Mouse (Mus musculus): ENCODE measurements around the gene Plxna2. TPM values are rescaled to one million over a fixed set of nuclear protein-coding genes. Genes with fewer than 3 reads are reported as not detected.
A peak's percentile ranks its signal among the peaks of the same experiment; 100 is the strongest.

Gene Plxna2
- polyA plus RNA-seq, 1 experiment from 2014 or later = 26.4 TPM

DNA sequence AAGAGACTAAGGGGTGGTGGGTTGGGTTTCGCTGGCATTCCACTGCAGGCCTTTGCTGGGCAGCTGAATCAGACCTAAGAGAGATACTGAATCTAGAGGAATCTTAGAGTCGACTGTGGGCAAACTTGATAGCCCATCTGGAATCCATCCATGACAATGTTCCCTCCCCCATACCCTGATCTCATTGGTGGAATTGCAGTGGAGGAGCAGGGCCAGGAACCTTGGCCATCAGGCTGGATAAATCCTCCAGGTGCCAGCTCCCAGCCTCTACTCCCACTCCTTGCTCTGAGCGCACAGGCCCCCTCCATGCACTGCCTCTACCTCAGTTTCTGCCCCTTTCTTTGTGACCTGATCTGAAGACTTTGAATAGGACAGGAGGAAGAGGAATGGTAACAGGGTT lies 81.3 kb downstream of the Plxna2 start:
- no peaks in the 10 kb centered on the region for H3K4me1 ChIP-seq (ENCODE audit: control insufficient read depth, insufficient read depth, low read length)
- no peak for ATAC-seq (ENCODE audit: insufficient read depth, low FRiP score, low TSS enrichment)

DNA sequence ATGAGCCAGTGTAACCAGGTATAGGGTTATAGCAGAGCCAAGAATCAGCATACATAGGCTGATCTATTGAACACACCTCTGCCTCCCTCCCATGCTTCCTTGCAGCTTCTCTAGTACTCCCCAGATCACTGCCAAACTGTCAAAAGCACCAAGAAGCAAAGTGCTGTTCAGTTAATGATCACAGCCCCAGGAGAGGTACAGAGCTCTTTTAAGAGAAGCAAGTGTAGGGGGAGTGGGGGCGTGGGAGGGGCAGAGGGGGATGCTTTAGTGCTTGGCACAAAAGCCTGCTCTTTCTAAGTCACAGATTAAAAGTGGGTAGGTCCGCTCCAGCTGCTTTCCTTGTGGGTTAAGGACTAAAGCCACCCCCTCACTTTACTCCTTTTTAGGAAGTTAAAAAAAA lies 85.2 kb downstream of the Plxna2 start:
- Histone ChIP-seq H3K9ac (ENCODE audit: low read length) (no peak overlapping the region), H3K27ac (ENCODE audit: low read depth, low read length) (no peak overlapping the region), H3K4me1 (ENCODE audit: control insufficient read depth, insufficient read depth, low read length) (no peaks in the 10 kb centered on the region), H3K4me2 (ENCODE audit: low read depth) (no peak overlapping the region), H3K27me3 (ENCODE audit: control insufficient read depth, insufficient read depth, low read length) (no peaks in the 10 kb centered on the region), H3K4me3 (ENCODE audit: low read depth, low read length) (no peak overlapping the region), H3K9me3 (ENCODE audit: control insufficient read depth, low read length) (no peaks in the 10 kb centered on the region), H3K36me3 (ENCODE audit: control insufficient read depth, insufficient read depth, low read length) (no peaks in the 10 kb centered on the region)
- 36% methylated on average over 2 of the region's 2 CpGs for WGBS
- DNase-seq (ENCODE audit: low spot score) (no peak), ATAC-seq (ENCODE audit: insufficient read depth, low FRiP score, low TSS enrichment) (no peak)

More for the DNA sequence above, 81.3 kb downstream of the Plxna2 start:
- Histone ChIP-seq H3K27me3 (ENCODE audit: control insufficient read depth, insufficient read depth, low read length) (no peaks in the 10 kb centered on the region), H3K9me3 (ENCODE audit: control insufficient read depth, low read length) (no peaks in the 10 kb centered on the region), H3K4me3 (ENCODE audit: low read depth, low read length) (no peak overlapping the region), H3K27ac (ENCODE audit: low read depth, low read length) (no peak overlapping the region), H3K4me2 (ENCODE audit: low read depth) (no peak overlapping the region), H3K36me3 (ENCODE audit: control insufficient read depth, insufficient read depth, low read length) (no peaks in the 10 kb centered on the region), H3K9ac (ENCODE audit: low read length) (no peak overlapping the region)
- 83% methylated on average over 3 of the region's 3 CpGs for WGBS
- DNase-seq (ENCODE audit: low spot score) = no peak

DNA sequence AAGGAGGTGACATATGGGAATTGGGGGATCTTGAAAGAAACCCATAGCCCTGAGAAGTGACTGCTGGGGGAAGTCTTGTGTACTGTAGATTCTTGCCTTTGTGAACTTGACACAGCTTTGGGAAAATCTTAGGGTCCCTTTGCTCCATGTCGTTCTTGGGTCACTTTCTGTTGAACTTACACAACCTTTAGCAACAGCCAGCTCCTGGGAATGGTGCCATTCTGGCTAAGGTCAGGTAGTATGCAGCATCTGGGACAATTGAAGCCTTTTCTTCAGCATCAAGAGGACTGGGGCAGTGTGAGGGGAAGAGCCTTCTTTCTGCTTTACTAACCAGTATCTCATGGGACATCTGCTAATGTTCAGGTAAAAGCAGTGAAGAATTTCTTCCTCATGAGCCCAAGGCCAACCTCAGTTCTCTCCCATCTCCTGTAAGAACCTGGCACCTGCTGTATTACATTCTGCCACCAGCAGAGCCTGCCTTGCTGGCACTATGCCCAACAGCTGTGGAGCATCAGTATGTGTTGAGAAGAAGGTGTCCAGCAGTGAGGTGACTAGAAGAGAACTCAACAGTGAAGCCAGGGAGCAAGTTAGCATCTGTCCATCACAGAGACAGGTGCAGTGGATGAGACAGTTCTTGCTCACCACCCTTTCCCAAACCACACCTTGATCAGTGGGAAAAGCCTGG lies 86.3 kb downstream of the Plxna2 start:
- Histone ChIP-seq H3K27me3 (ENCODE audit: control insufficient read depth, insufficient read depth, low read length) (no peaks in the 10 kb centered on the region), H3K27ac (ENCODE audit: low read depth, low read length) (no peak overlapping the region), H3K9ac (ENCODE audit: low read length) (no peak overlapping the region), H3K36me3 (ENCODE audit: control insufficient read depth, insufficient read depth, low read length) (no peaks in the 10 kb centered on the region), H3K9me3 (ENCODE audit: control insufficient read depth, low read length) (no peaks in the 10 kb centered on the region), H3K4me3 (ENCODE audit: low read depth, low read length) (no peak overlapping the region), H3K4me1 (ENCODE audit: control insufficient read depth, insufficient read depth, low read length) (no peaks in the 10 kb centered on the region), H3K4me2 (ENCODE audit: low read depth) (no peak overlapping the region)
- 78% methylated on average over 1 of the region's 1 CpGs for WGBS
- ATAC-seq (ENCODE audit: insufficient read depth, low FRiP score, low TSS enrichment) (no peak), DNase-seq (ENCODE audit: low spot score) (no peak)

DNA sequence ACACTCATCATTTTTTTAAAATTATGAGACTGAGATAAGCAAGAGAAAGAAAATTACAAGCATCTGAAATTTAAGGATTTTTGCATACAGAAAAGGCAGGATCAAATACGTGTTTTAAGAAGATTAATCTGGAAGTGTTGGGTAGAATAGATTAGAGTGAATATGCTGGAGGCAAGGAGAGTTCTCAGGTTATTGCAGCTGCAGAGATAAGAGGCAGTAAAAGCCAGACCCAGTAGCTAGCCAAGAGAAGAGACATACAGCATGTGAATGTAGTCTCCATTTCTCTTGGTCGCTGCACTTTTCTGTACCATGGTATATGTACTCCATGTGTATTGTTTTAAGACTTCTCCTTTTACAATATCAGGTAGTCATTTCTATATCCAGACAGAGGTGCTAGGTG lies 88.5 kb downstream of the Plxna2 start:
- Histone ChIP-seq H3K36me3 (ENCODE audit: control insufficient read depth, insufficient read depth, low read length) (no peaks in the 10 kb centered on the region), H3K4me2 (ENCODE audit: low read depth) (no peak overlapping the region), H3K9ac (ENCODE audit: low read length) (no peak overlapping the region), H3K4me3 (ENCODE audit: low read depth, low read length) (no peak overlapping the region), H3K4me1 (ENCODE audit: control insufficient read depth, insufficient read depth, low read length) (no peaks in the 10 kb centered on the region), H3K27ac (ENCODE audit: low read depth, low read length) (no peak overlapping the region), H3K27me3 (ENCODE audit: control insufficient read depth, insufficient read depth, low read length) (no peaks in the 10 kb centered on the region), H3K9me3 (ENCODE audit: control insufficient read depth, low read length) (no peaks in the 10 kb centered on the region)
- ATAC-seq (ENCODE audit: insufficient read depth, low FRiP score, low TSS enrichment) (no peak), DNase-seq (ENCODE audit: low spot score) (no peak)
- WGBS = 81% methylated on average over 2 of the region's 2 CpGs

DNA sequence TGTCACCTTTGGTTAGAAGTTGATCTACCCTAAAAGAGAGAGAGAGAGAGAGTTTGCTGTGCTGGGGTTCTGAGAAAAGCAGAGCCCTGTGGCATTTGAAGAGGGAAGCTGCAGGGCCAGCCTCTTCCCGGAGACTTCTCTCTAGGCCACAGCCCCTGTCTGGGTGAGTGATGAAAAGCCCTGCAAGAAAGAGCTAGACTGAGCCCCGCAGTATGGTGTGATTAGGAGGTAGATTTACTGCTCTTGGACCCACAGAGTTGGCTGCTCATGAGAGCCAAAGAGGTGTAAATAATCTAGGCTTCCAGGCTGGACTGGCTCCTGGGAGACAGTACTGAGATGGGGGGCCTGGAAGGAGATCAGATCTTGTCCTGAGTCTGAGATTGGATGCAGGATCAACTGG lies 94.4 kb downstream of the Plxna2 start:
- Histone ChIP-seq H3K9me3 (ENCODE audit: control insufficient read depth, low read length) (no peaks in the 10 kb centered on the region), H3K36me3 (ENCODE audit: control insufficient read depth, insufficient read depth, low read length) (no peaks in the 10 kb centered on the region), H3K9ac (ENCODE audit: low read length) (no peak overlapping the region), H3K27ac (ENCODE audit: low read depth, low read length) (no peak overlapping the region), H3K4me3 (ENCODE audit: low read depth, low read length) (no peak overlapping the region), H3K4me1 (ENCODE audit: control insufficient read depth, insufficient read depth, low read length) (0 out of 2 replicates have a peak, but pooled peaks cover 4% of the 10 kb centered on the region), H3K4me2 (ENCODE audit: low read depth) (no peak overlapping the region), H3K27me3 (ENCODE audit: control insufficient read depth, insufficient read depth, low read length) (no peaks in the 10 kb centered on the region)
- DNase-seq (ENCODE audit: low spot score) (no peak), ATAC-seq (ENCODE audit: insufficient read depth, low FRiP score, low TSS enrichment) (no peak; the same call in 1 of the 2 replicates)
- 37% methylated on average over 2 of the region's 2 CpGs for WGBS

DNA sequence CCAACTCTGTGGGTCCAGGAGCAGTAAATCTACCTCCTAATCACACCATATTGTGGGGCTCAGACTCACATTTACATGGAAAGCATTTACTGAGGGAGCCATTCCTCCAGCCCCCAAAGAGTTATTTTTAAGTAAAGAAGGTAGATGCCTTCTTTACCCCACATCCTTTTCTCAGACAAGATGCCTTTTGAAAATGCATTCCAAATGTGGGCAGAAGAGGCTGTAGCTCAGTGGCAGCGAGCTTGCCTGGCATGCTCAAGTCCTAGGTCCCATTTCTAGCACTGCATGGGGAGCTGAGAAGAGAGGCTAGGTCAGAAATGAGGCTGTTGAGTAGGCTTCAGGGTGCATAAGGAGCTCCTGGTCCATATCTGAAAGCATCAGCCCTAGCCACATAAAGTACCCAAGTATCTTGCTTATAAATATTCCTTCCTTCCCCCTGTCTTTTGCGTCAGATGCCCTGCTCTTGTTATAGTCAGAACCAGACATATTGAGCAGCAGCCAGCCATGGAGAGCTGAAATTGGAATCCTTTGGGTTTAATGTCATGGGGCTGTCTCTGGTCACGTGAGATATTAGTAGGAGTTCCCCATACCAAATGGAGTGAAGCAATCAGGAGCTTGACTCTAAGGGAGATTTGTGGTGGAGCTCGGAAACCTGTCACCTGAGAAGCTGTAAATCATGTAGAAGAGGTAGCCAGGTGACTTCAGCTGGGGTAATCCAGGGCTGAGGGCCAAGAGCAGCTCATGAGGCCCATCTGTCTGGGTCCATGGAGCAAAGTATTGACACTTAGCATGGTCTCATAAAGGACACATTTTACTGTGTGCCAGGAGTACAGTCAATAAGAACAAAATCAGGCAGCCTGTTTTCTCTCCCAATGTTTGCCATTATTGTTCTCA lies 96.4 kb downstream of the Plxna2 start:
- no peaks in the 10 kb centered on the region for H3K27me3 ChIP-seq (ENCODE audit: control insufficient read depth, insufficient read depth, low read length)
- no peaks in the 10 kb centered on the region for H3K9me3 ChIP-seq (ENCODE audit: control insufficient read depth, low read length)
- ATAC-seq (ENCODE audit: insufficient read depth, low FRiP score, low TSS enrichment) = 0 out of 2 replicates have a peak, but pooled peaks have one; percentile 10
- no peak overlapping the region for H3K4me2 ChIP-seq (ENCODE audit: low read depth)
- H3K4me3 ChIP-seq (ENCODE audit: low read depth, low read length) = no peak overlapping the region
- WGBS = 68% methylated on average over 4 of the region's 4 CpGs
- no peak overlapping the region for H3K27ac ChIP-seq (ENCODE audit: low read depth, low read length)
- H3K9ac ChIP-seq (ENCODE audit: low read length) = no peak overlapping the region
- DNase-seq (ENCODE audit: low spot score) = no peak
- H3K4me1 ChIP-seq (ENCODE audit: control insufficient read depth, insufficient read depth, low read length) = 0 out of 2 replicates have a peak, but pooled peaks cover 4% of the 10 kb centered on the region
- no peaks in the 10 kb centered on the region for H3K36me3 ChIP-seq (ENCODE audit: control insufficient read depth, insufficient read depth, low read length)

DNA sequence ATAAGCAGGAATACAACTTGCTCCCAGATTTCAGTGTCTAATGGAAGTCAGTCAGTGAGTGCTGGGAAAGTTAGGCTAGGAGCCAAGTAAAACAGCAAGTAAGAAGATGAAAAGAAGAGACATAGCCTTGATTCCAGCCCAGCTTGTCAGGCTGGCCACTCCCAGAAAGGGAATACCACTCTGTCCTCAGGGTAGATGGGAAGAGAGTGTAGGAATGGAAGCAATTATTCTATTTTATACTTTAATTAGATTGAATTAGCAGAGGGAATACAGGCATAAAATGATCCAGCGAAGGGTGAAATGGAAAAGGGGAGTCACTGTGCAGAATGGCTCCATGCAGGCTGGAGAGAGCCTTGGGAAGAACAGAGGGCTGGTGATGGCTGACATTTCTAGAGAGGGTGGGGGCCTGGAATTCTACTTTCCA lies 99.4 kb downstream of the Plxna2 start:
- Histone ChIP-seq H3K9me3 (ENCODE audit: control insufficient read depth, low read length) (no peaks in the 10 kb centered on the region), H3K4me1 (ENCODE audit: control insufficient read depth, insufficient read depth, low read length) (peaks cover 5% of the 10 kb centered on the region; the same call in 1 of the 2 replicates), H3K9ac (ENCODE audit: low read length) (no peak overlapping the region), H3K36me3 (ENCODE audit: control insufficient read depth, insufficient read depth, low read length) (no peaks in the 10 kb centered on the region), H3K4me2 (ENCODE audit: low read depth) (no peak overlapping the region), H3K27me3 (ENCODE audit: control insufficient read depth, insufficient read depth, low read length) (no peaks in the 10 kb centered on the region), H3K4me3 (ENCODE audit: low read depth, low read length) (no peak overlapping the region), H3K27ac (ENCODE audit: low read depth, low read length) (no peak overlapping the region)
- WGBS = 88% methylated on average over 1 of the region's 1 CpGs
- DNase-seq (ENCODE audit: low spot score) (no peak), ATAC-seq (ENCODE audit: insufficient read depth, low FRiP score, low TSS enrichment) (no peak)

DNA sequence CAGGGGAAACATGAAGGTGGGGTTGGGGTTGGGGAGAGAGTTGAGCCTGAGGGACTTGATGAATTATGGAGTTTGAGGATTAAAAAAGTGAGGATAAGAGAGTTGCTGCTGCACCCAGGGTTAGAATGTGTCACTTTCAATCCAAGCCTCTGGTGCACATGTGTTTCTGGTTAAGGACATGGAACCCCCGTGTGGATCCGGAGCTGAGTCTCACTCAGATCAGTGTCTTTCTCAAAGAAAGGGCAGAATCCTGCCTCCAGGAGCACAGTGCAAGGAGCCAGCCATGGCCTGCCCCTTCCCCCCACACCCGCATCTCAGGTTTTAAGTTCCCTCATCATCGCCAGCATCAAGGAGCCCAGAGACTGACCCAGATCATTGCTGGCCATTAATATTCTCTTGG lies 102.4 kb downstream of the Plxna2 start:
- DNase-seq (ENCODE audit: low spot score) (no peak), ATAC-seq (ENCODE audit: insufficient read depth, low FRiP score, low TSS enrichment) (no peak)
- H3K4me3 ChIP-seq (ENCODE audit: low read depth, low read length) = no peak overlapping the region
- peaks cover 3% of the 10 kb centered on the region; the same call in 1 of the 2 replicates for H3K4me1 ChIP-seq (ENCODE audit: control insufficient read depth, insufficient read depth, low read length)
- no peak overlapping the region for H3K9ac ChIP-seq (ENCODE audit: low read length)
- no peak overlapping the region for H3K4me2 ChIP-seq (ENCODE audit: low read depth)
- no peaks in the 10 kb centered on the region for H3K27me3 ChIP-seq (ENCODE audit: control insufficient read depth, insufficient read depth, low read length)
- H3K9me3 ChIP-seq (ENCODE audit: control insufficient read depth, low read length) = no peaks in the 10 kb centered on the region
- H3K27ac ChIP-seq (ENCODE audit: low read depth, low read length) = no peak overlapping the region
- 52% methylated on average over 4 of the region's 4 CpGs for WGBS
- no peaks in the 10 kb centered on the region for H3K36me3 ChIP-seq (ENCODE audit: control insufficient read depth, insufficient read depth, low read length)
